Mouse (Mus musculus): Measurements from ENCODE around the gene Ccdc172.

The Ccdc172 gene

GRCm38 (mm10) chr19:58511818-58512217 lies at the start of gene Ccdc172:
Gene Ccdc172 (plus strand): TSS chr19:58511993.
- in situ Hi-C loops (cut with MboI, MseI): no loop called here

- in situ Hi-C loops (cut with MboI, MseI): no loop called here
Observed at GRCm38 (mm10) chr19:58463755-58464154, 48.0 kb upstream of the Ccdc172 start.

- in situ Hi-C loops (cut with MboI, MseI): no loop called here
Observed at GRCm38 (mm10) chr19:58468331-58468730, 43.5 kb upstream of the Ccdc172 start.

GRCm38 (mm10) chr19:58469421-58469820 lies 42.4 kb upstream of the Ccdc172 start:
- in situ Hi-C loops (cut with MboI, MseI): no loop called here

GRCm38 (mm10) chr19:58474251-58474650 lies 37.5 kb upstream of the Ccdc172 start:
- in situ Hi-C loops (cut with MboI, MseI): loop anchor here (5.0 kb wide), 2 partner anchors 397 to 662 kb away; no protein-coding TSS in a partner anchor

- in situ Hi-C loops (cut with MboI, MseI): no loop called here
Observed at GRCm38 (mm10) chr19:58482373-58482977, 29.3 kb upstream of the Ccdc172 start.

- in situ Hi-C loops (cut with MboI, MseI): no loop called here
Observed at GRCm38 (mm10) chr19:58486686-58487085, 25.1 kb upstream of the Ccdc172 start.

- in situ Hi-C loops (cut with MboI, MseI): no loop called here
Observed at GRCm38 (mm10) chr19:58497106-58497505, 14.7 kb upstream of the Ccdc172 start.

- in situ Hi-C loops (cut with MboI, MseI): no loop called here
Observed at GRCm38 (mm10) chr19:58499420-58499966, 12.3 kb upstream of the Ccdc172 start.

GRCm38 (mm10) chr19:58500049-58500448 lies 11.7 kb upstream of the Ccdc172 start:
- in situ Hi-C loops (cut with MboI, MseI): no loop called here

GRCm38 (mm10) chr19:58521696-58522095 lies 9.9 kb downstream of the Ccdc172 start:
- in situ Hi-C loops (cut with MboI, MseI): no loop called here

- in situ Hi-C loops (cut with MboI, MseI): no loop called here
Observed at GRCm38 (mm10) chr19:58523736-58524394, 12.1 kb downstream of the Ccdc172 start.

- in situ Hi-C loops (cut with MboI, MseI): no loop called here
Observed at GRCm38 (mm10) chr19:58525457-58526239, 13.9 kb downstream of the Ccdc172 start.

GRCm38 (mm10) chr19:58533077-58533476 lies 21.3 kb downstream of the Ccdc172 start:
- in situ Hi-C loops (cut with MboI, MseI): no loop called here

- in situ Hi-C loops (cut with MboI, MseI): no loop called here
Observed at GRCm38 (mm10) chr19:58536691-58537090, 24.9 kb downstream of the Ccdc172 start.

GRCm38 (mm10) chr19:58540396-58540795 lies 28.6 kb downstream of the Ccdc172 start:
- in situ Hi-C loops (cut with MboI, MseI): no loop called here

- in situ Hi-C loops (cut with MboI, MseI): no loop called here
Observed at GRCm38 (mm10) chr19:58548367-58548766, 36.6 kb downstream of the Ccdc172 start.

GRCm38 (mm10) chr19:58550489-58550888 lies 38.7 kb downstream of the Ccdc172 start:
- in situ Hi-C loops (cut with MboI, MseI): no loop called here

- in situ Hi-C loops (cut with MboI, MseI): no loop called here
Observed at GRCm38 (mm10) chr19:58550916-58551315, 39.1 kb downstream of the Ccdc172 start.

- in situ Hi-C loops (cut with MboI, MseI): no loop called here
Observed at GRCm38 (mm10) chr19:58554974-58555373, 43.2 kb downstream of the Ccdc172 start.

- in situ Hi-C loops (cut with MboI, MseI): no loop called here
Observed at GRCm38 (mm10) chr19:58558352-58558751, 46.6 kb downstream of the Ccdc172 start.

- in situ Hi-C loops (cut with MboI, MseI): no loop called here
Observed at GRCm38 (mm10) chr19:58562301-58562815, 50.6 kb downstream of the Ccdc172 start.
